Mouse (Mus musculus) myocyte (in vitro differentiated cells): ENCODE measurements around the gene Gpr19.

Experiments used
- CEBPB ChIP-seq: IDR thresholded peaks from 2 replicates; pipeline ENCODE4 v1.6.1; 2011; ENCODE audit warnings: mild to moderate bottlenecking, moderate library complexity; ENCODE audit not compliant: poor library complexity, insufficient read depth, severe bottlenecking
- E2F4 ChIP-seq: IDR thresholded peaks from one replicate; pipeline ENCODE4 v1.6.1; 2011; ENCODE audit warnings: mild to moderate bottlenecking, control low read depth, moderate library complexity; ENCODE audit not compliant: insufficient read depth
- MAX ChIP-seq: IDR thresholded peaks from one replicate; pipeline ENCODE4 v1.6.1; 2011; ENCODE audit warnings: low read depth, mild to moderate bottlenecking, control low read depth
- MYOD1 ChIP-seq, 3 experiments: IDR thresholded peaks; one replicate each; pipeline ENCODE4 v1.6.1; 2011; ENCODE audit warnings: control low read depth in 2 of 3, low read depth in 2 of 3, mild to moderate bottlenecking in 2 of 3, moderate library complexity in 1 of 3; ENCODE audit not compliant: insufficient read length in 2 of 3, control insufficient read depth in 1 of 3
- MYOG ChIP-seq, 3 experiments: IDR thresholded peaks; one replicate each; pipeline ENCODE4 v1.6.1; 2011; ENCODE audit warnings: control low read depth in 2 of 3, low read depth in 2 of 3, mild to moderate bottlenecking in 2 of 3; ENCODE audit not compliant: insufficient read length in 2 of 3, control insufficient read depth in 1 of 3, insufficient read depth in 1 of 3
- POLR2A ChIP-seq: IDR thresholded peaks from one replicate; pipeline ENCODE4 v1.6.1; 2011; ENCODE audit warnings: low read depth, mild to moderate bottlenecking, control low read depth, moderate library complexity; ENCODE audit not compliant: insufficient read length
- POLR2AphosphoS2 ChIP-seq: IDR thresholded peaks from one replicate; pipeline ENCODE4 v1.6.1; 2011; ENCODE audit warnings: low read depth, control low read depth; ENCODE audit not compliant: insufficient read length
- REST ChIP-seq: IDR thresholded peaks from one replicate; pipeline ENCODE4 v1.6.1; 2011; ENCODE audit warnings: mild to moderate bottlenecking, control low read depth, moderate library complexity; ENCODE audit not compliant: insufficient read depth, insufficient read length
- SRF ChIP-seq: IDR thresholded peaks from one replicate; pipeline ENCODE4 v1.6.1; 2011; ENCODE audit warnings: low read depth; ENCODE audit not compliant: control insufficient read depth, insufficient read length
- TCF12 ChIP-seq: IDR thresholded peaks from one replicate; pipeline ENCODE4 v1.6.1; 2011; ENCODE audit warnings: mild to moderate bottlenecking, control low read depth; ENCODE audit not compliant: poor library complexity, insufficient read depth, severe bottlenecking
- TCF3 ChIP-seq: IDR thresholded peaks from one replicate; pipeline ENCODE4 v1.6.1; 2011; ENCODE audit warnings: low read depth, control low read depth; ENCODE audit not compliant: insufficient read length
- USF1 ChIP-seq: IDR thresholded peaks from one replicate; pipeline ENCODE4 v1.6.1; 2011; ENCODE audit warnings: low read depth, mild to moderate bottlenecking, control low read depth, moderate library complexity

GRCm38 (mm10) chr6:134867325-134867724 lies 31.1 kb downstream of the Gpr19 start:
- TF ChIP-seq POLR2AphosphoS2: no peak
- no peak for TF ChIP-seq MYOG (IDR thresholded peaks at IDR 0.05; ENCODE audit: control insufficient read depth in 1 of 3, insufficient read depth in 1 of 3, insufficient read length in 2 of 3, low read depth in 2 of 3)
- no peak for TF ChIP-seq E2F4
- no peak for TF ChIP-seq POLR2A
- no peak for TF ChIP-seq REST
- TF ChIP-seq MYOD1 (IDR thresholded peaks at IDR 0.05; ENCODE audit: control insufficient read depth in 1 of 3, insufficient read length in 2 of 3, low read depth in 2 of 3): no peak
- no peak for TF ChIP-seq SRF
- no peak for TF ChIP-seq TCF3
- no peak for TF ChIP-seq TCF12
- no peak for TF ChIP-seq MAX
- no peak for TF ChIP-seq CEBPB
- no peak for TF ChIP-seq USF1
